Mouse (Mus musculus) urinary bladder, postnatal 14 days (tissue): ENCODE data around the gene Il18rap.

Experiments
- DNase-seq: peaks from one replicate; pipeline ENCODE4 v3.0.0; 2021; ENCODE audit warnings: low spot score

The Il18rap gene

GRCm38 (mm10) chr1:40514851-40515585, at the start of gene Il18rap:
TSS of gene Il18rap (plus strand) at chr1:40515362.
- no peak for DNase-seq

GRCm38 (mm10) chr1:40465477-40466430, 49.4 kb upstream of the Il18rap start, which contains the start of gene Il18r1:
TSS of gene Il18r1 (plus strand) at chr1:40465552.
- peak; percentile 76 for DNase-seq

- no peak for DNase-seq
Observed at GRCm38 (mm10) chr1:40467306-40467705, 47.9 kb upstream of the Il18rap start.

- DNase-seq = no peak
Observed at GRCm38 (mm10) chr1:40468805-40469204, 46.4 kb upstream of the Il18rap start.

- DNase-seq = no peak
Observed at GRCm38 (mm10) chr1:40469900-40470299, 45.3 kb upstream of the Il18rap start.

- DNase-seq = no peak
Observed at GRCm38 (mm10) chr1:40472401-40472800, 42.8 kb upstream of the Il18rap start.

- no peak for DNase-seq
Observed at GRCm38 (mm10) chr1:40473640-40474039, 41.5 kb upstream of the Il18rap start.

GRCm38 (mm10) chr1:40474336-40474735, 40.8 kb upstream of the Il18rap start:
- no peak for DNase-seq

- no peak for DNase-seq
Observed at GRCm38 (mm10) chr1:40475697-40476096, 39.5 kb upstream of the Il18rap start.

- DNase-seq = no peak
Observed at GRCm38 (mm10) chr1:40476756-40477155, 38.4 kb upstream of the Il18rap start.

- no peak for DNase-seq
Observed at GRCm38 (mm10) chr1:40479505-40479923, 35.6 kb upstream of the Il18rap start.

GRCm38 (mm10) chr1:40494594-40494993, 20.6 kb upstream of the Il18rap start:
- DNase-seq = no peak

GRCm38 (mm10) chr1:40499708-40500107, 15.5 kb upstream of the Il18rap start:
- no peak for DNase-seq

GRCm38 (mm10) chr1:40501126-40501525, 14.0 kb upstream of the Il18rap start:
- DNase-seq = no peak

- no peak for DNase-seq
Observed at GRCm38 (mm10) chr1:40501546-40502398, 13.4 kb upstream of the Il18rap start.

GRCm38 (mm10) chr1:40504548-40504947, 10.6 kb upstream of the Il18rap start:
- no peak for DNase-seq

- DNase-seq = no peak
Observed at GRCm38 (mm10) chr1:40516364-40516763, 1.2 kb downstream of the Il18rap start.

GRCm38 (mm10) chr1:40522918-40523317, 7.8 kb downstream of the Il18rap start:
- DNase-seq = no peak

- DNase-seq = no peak
Observed at GRCm38 (mm10) chr1:40523971-40524722, 9.0 kb downstream of the Il18rap start.

GRCm38 (mm10) chr1:40529287-40529686, 14.1 kb downstream of the Il18rap start:
- no peak for DNase-seq

- DNase-seq = no peak
Observed at GRCm38 (mm10) chr1:40537577-40537976, 22.4 kb downstream of the Il18rap start.
